Mouse (Mus musculus): ENCODE results near the gene Dohh. TPM values are rescaled to one million over a fixed set of nuclear protein-coding genes. Genes with fewer than 3 reads are reported as not detected.

Dohh gene
- polyA plus RNA-seq, 1 experiment from 2014 or later = 101 TPM

- peak; percentile 39 for ATAC-seq (ENCODE audit: low FRiP score)
- Histone ChIP-seq H3K4me3 (replicated peaks) (peak overlapping the region; percentile 76), H3K4me1 (peaks cover 78% of the 10 kb centered on the region), H3K36me3 (no peaks in the 10 kb centered on the region), H3K27me3 (replicated peaks) (peaks cover 13% of the 10 kb centered on the region), H3K9me3 (replicated peaks) (no peaks in the 10 kb centered on the region), H3K27ac (replicated peaks) (peak overlapping the region; percentile 97), H3K9ac (replicated peaks) (peak overlapping the region; percentile 79), H3K4me2 (peak overlapping the region; percentile 92)
- WGBS = 0% methylated on average over 48 of the region's 89 CpGs
Measured at GRCm38 (mm10) chr10:81430141-81430830, 46.1 kb downstream of the Dohh start.

- H3K9ac ChIP-seq (replicated peaks) = peak overlapping the region; percentile 79
- H3K9me3 ChIP-seq (replicated peaks) = no peaks in the 10 kb centered on the region
- 3% methylated on average over 26 of the region's 70 CpGs for WGBS
- H3K4me3 ChIP-seq (replicated peaks) = peak overlapping the region; percentile 76
- peak; percentile 29 for ATAC-seq (ENCODE audit: low FRiP score)
- H3K36me3 ChIP-seq = no peaks in the 10 kb centered on the region
- H3K27me3 ChIP-seq (replicated peaks) = peaks cover 13% of the 10 kb centered on the region
- peaks cover 72% of the 10 kb centered on the region for H3K4me1 ChIP-seq
- H3K27ac ChIP-seq (replicated peaks) = peak overlapping the region; percentile 97
- peak overlapping the region; percentile 92 for H3K4me2 ChIP-seq
Measured at GRCm38 (mm10) chr10:81430831-81431525, 46.8 kb downstream of the Dohh start.

DNA sequence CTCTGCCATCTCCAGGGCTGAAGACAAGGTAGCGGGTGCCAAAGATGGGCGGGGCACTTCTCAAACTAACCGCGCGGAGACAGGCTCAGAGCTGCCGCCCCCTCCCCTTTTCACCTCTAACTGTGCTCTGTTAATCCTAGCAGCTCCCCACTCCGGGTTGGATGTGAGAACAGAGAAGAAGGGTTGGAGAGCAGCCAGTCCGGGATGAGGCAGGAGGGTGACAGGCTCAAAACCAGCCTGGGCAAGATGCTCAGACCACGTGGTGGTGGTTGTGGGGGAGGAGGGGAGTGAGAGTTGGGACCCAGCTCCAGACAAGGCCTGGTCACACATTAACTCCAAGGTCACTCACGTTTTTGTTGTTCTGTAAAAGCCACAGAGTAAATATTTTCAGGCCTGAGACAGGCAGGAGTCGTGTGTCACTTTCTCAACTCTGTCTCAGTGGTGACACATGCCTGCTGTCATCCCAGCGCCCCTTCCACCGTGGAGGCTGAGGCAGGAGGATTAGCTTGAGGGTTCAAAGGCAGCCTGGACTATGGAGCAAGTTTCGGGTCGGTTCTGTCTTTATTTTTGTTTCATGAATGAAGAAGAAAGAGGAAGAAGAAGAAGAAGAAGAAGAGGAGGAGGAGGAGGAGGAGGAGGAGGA, 47.4 kb downstream of the Dohh start:
- peak; percentile 0; the same call in 1 of the 2 replicates for ATAC-seq (ENCODE audit: low FRiP score)
- Histone ChIP-seq H3K27me3 (replicated peaks) (peaks cover 13% of the 10 kb centered on the region), H3K9ac (replicated peaks) (no peak overlapping the region), H3K4me3 (replicated peaks) (peak overlapping the region; percentile 76), H3K27ac (replicated peaks) (peak overlapping the region; percentile 97), H3K4me2 (peak overlapping the region; percentile 92), H3K4me1 (peaks cover 66% of the 10 kb centered on the region), H3K9me3 (replicated peaks) (no peaks in the 10 kb centered on the region), H3K36me3 (no peaks in the 10 kb centered on the region)
- WGBS = 10% methylated on average over 15 of the region's 15 CpGs

DNA sequence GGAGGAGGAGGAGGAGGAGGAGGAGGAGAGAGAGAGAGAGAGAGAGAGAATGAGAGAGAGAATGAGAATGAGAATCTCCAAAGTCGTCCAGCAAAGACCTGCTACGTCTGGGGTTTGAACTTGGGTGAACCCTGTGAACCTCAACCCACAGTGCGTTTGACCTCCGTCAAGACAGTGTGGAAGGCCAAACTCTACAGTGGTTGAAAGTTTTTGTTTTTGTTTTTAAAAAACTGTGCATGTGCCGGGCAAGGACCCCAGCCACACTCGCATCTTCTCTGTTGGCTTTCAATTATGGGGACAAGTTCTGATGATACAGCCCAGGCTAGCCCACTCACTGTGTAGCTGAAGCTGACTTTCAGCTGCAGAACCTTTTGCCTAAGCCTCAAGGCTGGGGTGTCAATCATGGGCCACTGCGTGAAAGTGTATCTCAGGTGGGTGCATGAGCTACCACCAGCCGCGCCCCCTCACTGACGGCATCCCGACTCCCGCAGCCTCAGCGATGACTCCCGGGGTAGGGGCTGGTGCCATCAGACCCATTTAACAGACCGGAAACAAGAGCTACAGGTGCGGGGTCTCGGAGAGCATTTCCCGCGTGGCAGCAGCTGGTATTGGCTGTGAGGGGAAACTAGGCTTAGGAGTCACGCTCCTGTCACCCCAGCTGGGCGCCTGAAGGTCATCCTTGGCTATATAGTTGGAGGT, 48.1 kb downstream of the Dohh start:
- peak; percentile 7; the same call in 1 of the 2 replicates for ATAC-seq (ENCODE audit: low FRiP score)
- H3K27ac ChIP-seq (replicated peaks) = peak overlapping the region; percentile 58
- peak overlapping the region; percentile 28 for H3K4me3 ChIP-seq (replicated peaks)
- H3K4me1 ChIP-seq = peaks cover 59% of the 10 kb centered on the region
- peaks cover 11% of the 10 kb centered on the region for H3K27me3 ChIP-seq (replicated peaks)
- peak overlapping the region; percentile 60 for H3K4me2 ChIP-seq
- H3K9ac ChIP-seq (replicated peaks) = no peak overlapping the region
- no peaks in the 10 kb centered on the region for H3K9me3 ChIP-seq (replicated peaks)
- 60% methylated on average over 21 of the region's 21 CpGs for WGBS
- no peaks in the 10 kb centered on the region for H3K36me3 ChIP-seq

GRCm38 (mm10) chr10:81432868-81433262, 48.6 kb downstream of the Dohh start:
- H3K27me3 ChIP-seq (replicated peaks) = peaks cover 5% of the 10 kb centered on the region
- ATAC-seq (ENCODE audit: low FRiP score) = peak; percentile 81
- H3K4me2 ChIP-seq = peak overlapping the region; percentile 60
- peak overlapping the region; percentile 28 for H3K4me3 ChIP-seq (replicated peaks)
- H3K9ac ChIP-seq (replicated peaks) = 0 out of 2 replicates have a peak overlapping the region, but pooled peaks have one; percentile 12
- peaks cover 57% of the 10 kb centered on the region for H3K4me1 ChIP-seq
- no peaks in the 10 kb centered on the region for H3K36me3 ChIP-seq
- 4% methylated on average over 17 of the region's 17 CpGs for WGBS
- peak overlapping the region; percentile 58 for H3K27ac ChIP-seq (replicated peaks)
- no peaks in the 10 kb centered on the region for H3K9me3 ChIP-seq (replicated peaks)

DNA sequence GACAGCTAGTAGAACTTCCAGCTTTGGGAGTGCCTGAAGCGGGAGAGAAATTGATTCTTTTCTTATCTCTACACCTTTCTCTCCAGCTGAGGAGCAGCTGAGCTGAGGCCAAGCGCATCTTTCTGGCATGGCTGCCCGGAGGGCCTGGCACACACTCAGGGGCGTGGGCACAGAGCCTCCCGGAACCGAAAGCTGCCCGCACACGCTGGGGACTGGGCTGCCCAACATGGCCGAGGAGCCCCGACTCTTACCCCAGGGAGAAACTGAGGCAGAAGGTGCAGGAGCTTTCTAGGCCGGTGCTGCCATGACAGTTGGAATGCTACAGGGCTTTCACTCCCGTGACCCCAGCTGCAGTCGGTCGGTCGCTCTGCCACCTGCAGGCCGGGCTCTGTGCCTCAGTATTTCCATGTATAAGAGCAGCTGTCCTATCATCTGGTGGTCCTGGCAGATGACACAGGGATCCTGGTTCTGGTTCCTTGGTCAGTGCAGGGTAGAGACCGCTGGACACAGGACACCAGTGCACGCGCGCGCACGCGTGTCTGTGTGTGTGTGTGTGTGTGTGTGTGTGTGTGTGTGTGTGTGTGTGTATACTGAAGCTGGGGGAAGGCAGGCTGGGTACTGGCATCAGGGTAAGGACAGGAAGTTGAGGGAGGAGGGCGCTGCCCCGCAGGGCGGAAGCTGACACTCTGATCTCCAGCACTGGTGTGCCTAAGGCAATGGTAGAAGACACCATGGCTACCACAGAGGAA, 49.5 kb downstream of the Dohh start:
- 0 out of 2 replicates have a peak overlapping the region, but pooled peaks have one; percentile 12 for H3K9ac ChIP-seq (replicated peaks)
- WGBS = 72% methylated on average over 26 of the region's 26 CpGs
- H3K36me3 ChIP-seq = no peaks in the 10 kb centered on the region
- H3K27ac ChIP-seq (replicated peaks) = peak overlapping the region; percentile 52
- H3K4me2 ChIP-seq = peak overlapping the region; percentile 60
- no peaks in the 10 kb centered on the region for H3K9me3 ChIP-seq (replicated peaks)
- H3K27me3 ChIP-seq (replicated peaks) = no peaks in the 10 kb centered on the region
- ATAC-seq (ENCODE audit: low FRiP score) = no peak
- no peak overlapping the region for H3K4me3 ChIP-seq (replicated peaks)
- peaks cover 51% of the 10 kb centered on the region for H3K4me1 ChIP-seq

DNA sequence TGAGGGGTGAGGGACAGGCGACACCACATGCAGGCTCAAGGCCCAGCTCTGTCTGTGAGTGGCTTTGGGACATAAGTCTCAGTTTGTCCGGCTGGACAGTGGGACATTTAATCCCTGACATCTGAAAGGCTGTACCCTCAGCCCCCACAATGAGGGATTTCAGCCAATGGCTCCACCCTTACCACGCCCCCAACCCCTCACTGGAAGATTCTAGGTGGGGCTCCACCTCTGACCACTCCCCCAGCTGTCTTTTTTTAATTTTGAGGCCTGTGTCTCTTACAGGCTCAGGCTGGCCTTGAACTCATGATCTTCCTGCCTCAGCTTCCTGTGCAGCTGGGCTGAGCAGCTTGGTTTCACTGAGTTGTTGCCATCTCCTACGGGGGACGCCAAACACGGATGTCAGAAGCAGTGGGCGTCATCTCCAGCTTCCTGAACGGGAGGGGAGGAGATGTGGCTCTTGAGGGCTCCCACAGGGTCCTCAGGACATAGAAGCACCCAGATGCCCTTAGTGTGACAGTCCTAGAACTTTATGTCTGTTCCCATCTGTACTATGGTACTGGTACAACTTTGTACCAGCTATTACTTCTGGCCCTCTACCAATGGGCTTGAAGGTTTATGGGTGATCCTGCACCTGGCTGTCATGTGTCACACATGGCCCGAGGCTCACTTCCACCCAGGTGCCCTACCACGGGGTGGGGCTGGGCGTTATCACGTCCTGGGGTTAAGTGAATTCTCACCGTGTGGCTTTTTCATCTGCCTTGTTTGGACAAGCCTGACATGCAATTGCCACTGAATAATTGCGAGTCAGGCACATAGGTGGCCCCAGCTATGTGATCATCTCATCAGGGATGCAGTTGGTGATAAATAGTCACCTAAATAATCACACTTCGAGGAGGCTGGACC, 50.4 kb downstream of the Dohh start:
- Histone ChIP-seq H3K36me3 (no peaks in the 10 kb centered on the region), H3K4me1 (peaks cover 42% of the 10 kb centered on the region), H3K4me2 (no peak overlapping the region), H3K4me3 (replicated peaks) (no peak overlapping the region), H3K27me3 (replicated peaks) (no peaks in the 10 kb centered on the region; the same call in 1 of the 2 replicates), H3K27ac (replicated peaks) (peak overlapping the region; percentile 62; the same call in 1 of the 2 replicates), H3K9me3 (replicated peaks) (no peaks in the 10 kb centered on the region), H3K9ac (replicated peaks) (no peak overlapping the region)
- no peak for ATAC-seq (ENCODE audit: low FRiP score)
- 68% methylated on average over 15 of the region's 15 CpGs for whole genome bisulfite sequencing

- H3K9me3 ChIP-seq (replicated peaks) = no peaks in the 10 kb centered on the region
- ATAC-seq (ENCODE audit: low FRiP score) = no peak
- H3K9ac ChIP-seq (replicated peaks) = no peak overlapping the region
- H3K36me3 ChIP-seq = no peaks in the 10 kb centered on the region
- peaks cover 39% of the 10 kb centered on the region for H3K4me1 ChIP-seq
- H3K27me3 ChIP-seq (replicated peaks) = peaks cover 3% of the 10 kb centered on the region; the same call in 1 of the 2 replicates
- no peak overlapping the region for H3K4me2 ChIP-seq
- 61% methylated on average over 3 of the region's 3 CpGs for WGBS
- H3K27ac ChIP-seq (replicated peaks) = peak overlapping the region; percentile 62
- no peak overlapping the region for H3K4me3 ChIP-seq (replicated peaks)
Measured at GRCm38 (mm10) chr10:81435436-81435835, 51.2 kb downstream of the Dohh start.

Data from neural tube, embryonic 15.5 days (tissue).